Mouse (Mus musculus) CD8-positive naive resting alpha-beta T cell, adult 2 months (primary cell): ENCODE data around the gene Olfr1453.
"Not testable (repeated sequence)": the region's sequence is repeated elsewhere in the genome, so short reads cannot be mapped to it uniquely, and the experiment has no call there.

Source experiments
- DNase-seq, 2 experiments: peaks; one replicate each; pipeline ENCODE4 v3.0.0; 2022; ENCODE audit warnings: low read depth in 2 of 2, low spot score in 2 of 2

Olfr1453 gene

DNA sequence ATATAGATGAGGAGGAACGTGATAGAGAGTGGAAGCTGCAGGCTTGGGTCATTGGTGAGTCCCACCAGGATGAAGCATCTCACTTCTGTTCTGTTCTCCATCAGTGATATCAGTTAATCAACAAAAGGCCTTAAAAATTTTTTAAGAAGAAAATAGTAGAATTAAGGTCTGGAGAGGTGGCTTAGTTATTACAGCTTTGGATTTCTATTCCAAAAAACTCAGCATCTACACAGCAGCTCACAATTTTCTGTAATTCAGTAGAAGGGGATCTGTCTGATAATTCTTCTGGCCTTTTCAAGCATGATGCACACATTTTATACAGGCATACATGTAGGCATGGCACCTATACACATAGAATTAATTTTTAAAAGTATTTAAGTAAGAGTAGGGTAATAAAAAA, at the start of gene Olfr1453:
TSS of gene Olfr1453 (minus strand) at position 101 of the 400 bp plus-strand sequence.
- no peak for DNase-seq

DNA sequence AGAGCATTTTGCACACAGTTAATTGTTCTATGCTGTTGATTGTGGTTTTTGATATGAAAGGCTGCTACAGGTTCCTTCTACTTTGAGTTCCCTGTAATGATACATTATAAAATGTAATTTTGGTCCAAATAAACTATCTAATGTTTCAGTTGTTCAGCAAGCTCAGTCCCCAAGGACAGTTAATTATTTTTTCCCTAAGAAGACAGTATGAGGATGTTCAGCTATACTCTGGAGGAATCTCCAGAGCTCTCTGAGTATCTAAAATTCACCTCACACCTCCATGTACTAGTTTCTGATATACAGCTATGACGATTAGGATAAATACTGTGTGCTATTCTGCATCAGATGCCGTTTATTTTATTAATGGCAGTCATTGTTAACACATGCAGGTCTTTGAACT, 32.2 kb upstream of the Olfr1453 start, which contains the start of gene Olfr1454:
TSS of gene Olfr1454 (plus strand) at position 301 of the 400 bp plus-strand sequence.
- no peak for DNase-seq

DNA sequence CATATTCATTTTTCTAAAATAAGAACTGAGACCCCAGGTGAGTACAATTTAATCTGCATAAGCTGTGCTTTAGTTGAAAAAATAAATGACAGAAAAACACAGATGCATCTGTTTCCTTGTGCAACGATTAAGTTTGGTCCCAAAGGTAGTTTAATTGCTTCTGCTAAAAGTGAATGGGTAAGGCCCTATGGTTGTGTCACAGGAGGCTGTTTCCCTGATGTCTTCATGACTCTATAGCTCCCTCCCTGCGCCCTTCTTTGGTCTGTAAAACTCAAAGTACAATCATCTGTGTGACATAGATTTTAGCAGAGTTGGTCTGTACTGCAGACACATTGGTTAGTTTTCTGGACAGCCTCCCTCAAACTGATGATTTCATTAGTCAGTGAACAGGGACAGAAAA, 33.4 kb downstream of the Olfr1453 start, which contains the start of gene Olfr1451:
TSS of gene Olfr1451 (plus strand) at position 301 of the 400 bp plus-strand sequence.
- no peak for DNase-seq

DNA sequence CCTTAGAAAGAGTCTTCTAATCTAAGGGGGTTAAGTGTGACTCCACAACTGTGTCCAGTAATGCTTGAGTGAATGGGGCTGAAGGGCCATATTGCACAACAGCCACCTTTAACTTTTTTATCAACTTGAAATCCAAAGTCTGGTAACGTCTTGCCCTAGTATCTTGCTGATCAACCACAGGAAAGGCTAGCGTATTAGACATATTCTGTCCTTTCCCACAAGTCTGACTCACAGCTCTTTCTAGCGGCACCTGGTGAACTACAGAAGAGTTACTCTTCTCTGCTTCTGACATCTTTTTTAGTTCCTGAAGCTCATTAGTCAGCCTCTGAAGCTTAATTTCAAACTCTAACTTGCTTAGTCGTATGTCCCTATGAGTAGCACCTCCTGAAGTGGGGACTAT, 35.8 kb downstream of the Olfr1453 start:
- DNase-seq, result not testable (repeated sequence)
